Mouse (Mus musculus) embryonic facial prominence, embryonic 12.5 days (tissue): ENCODE results near the gene Chst14. TPM values are rescaled to one million over a fixed set of nuclear protein-coding genes. Genes with fewer than 3 reads are reported as not detected.

Experiments
- ATAC-seq: fragments of 200-750 bp; cut with Nextera tagmentation; 2 replicates; pipeline ENCODE4 v1.8.0; 2017; ENCODE audit not compliant: insufficient number of reproducible peaks, insufficient read depth, low FRiP score, low TSS enrichment
- H3K27ac ChIP-seq: fragments of 300-500 bp; sonication (generic); 2 replicates; pipeline ENCODE4 v1.5.1; 2016; ENCODE audit warnings: mild to moderate bottlenecking
- H3K27me3 ChIP-seq: fragments of 300-500 bp; sonication (generic); 2 replicates; pipeline ENCODE4 v1.6.1; 2016; ENCODE audit warnings: mild to moderate bottlenecking, moderate library complexity
- H3K36me3 ChIP-seq: fragments of 300-500 bp; sonication (generic); 2 replicates; pipeline ENCODE4 v1.6.1; 2016; ENCODE audit warnings: mild to moderate bottlenecking
- H3K4me1 ChIP-seq: fragments of 300-500 bp; sonication (generic); 2 replicates; pipeline ENCODE4 v1.6.1; 2016
- H3K4me2 ChIP-seq: fragments of 300-500 bp; sonication (generic); replicated peaks from 2 replicates; pipeline ENCODE4 v1.6.1; 2016; ENCODE audit warnings: mild to moderate bottlenecking, moderate library complexity
- H3K4me3 ChIP-seq: fragments of 300-500 bp; sonication (generic); 2 replicates; pipeline ENCODE4 v1.5.1; 2016; ENCODE audit warnings: mild to moderate bottlenecking
- H3K9ac ChIP-seq: fragments of 300-500 bp; sonication (generic); 2 replicates; pipeline ENCODE4 v1.6.1; 2016; ENCODE audit warnings: mild to moderate bottlenecking, moderate library complexity
- H3K9me3 ChIP-seq: fragments of 300-500 bp; sonication (generic); 2 replicates; pipeline ENCODE4 v1.6.1; 2016; ENCODE audit warnings: mild to moderate bottlenecking, moderate library complexity
- WGBS: fragments of 180-500 bp; shearing (Covaris S2); methylation state at CpG from one replicate; pipeline ENCODE4 v1.1.7; 2016; 5-methylcytosine and 5-hydroxymethylcytosine counted together
- polyA plus RNA-seq: library from polyadenylated mRNA; unstranded; fragments of >200 nt; fragmentation: Nextera tagmentation; extraction: Ambion mirVana; gene quantifications from 2 replicates; pipeline ENCODE4 v1.2.1, GENCODE M21; 2016

Gene Chst14
- polyA plus RNA-seq, 1 experiment from 2014 or later: 51.0 TPM

DNA sequence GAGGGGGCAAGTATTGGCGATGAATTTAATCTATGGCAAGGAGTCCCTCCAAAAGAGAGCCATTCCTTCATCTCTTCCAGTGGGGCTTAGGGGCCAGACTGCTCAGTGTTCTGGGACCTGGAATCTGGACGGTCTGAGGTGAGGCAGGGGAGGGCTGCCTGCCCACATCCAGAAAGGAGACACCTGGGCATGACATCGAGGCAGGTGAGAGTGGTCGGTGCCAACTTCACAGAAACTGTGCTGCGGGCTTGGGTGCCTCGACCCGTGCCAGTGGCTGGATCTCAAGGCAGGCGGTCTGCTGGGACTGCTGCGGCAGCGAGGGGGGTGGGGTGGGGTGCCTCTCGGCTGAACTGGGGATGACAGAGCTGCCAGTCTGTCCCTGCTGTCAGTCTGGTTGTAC is 28.5 kb upstream of the Chst14 start:
- Histone ChIP-seq H3K36me3 (no peaks in the 10 kb centered on the region), H3K4me3 (no peak overlapping the region; the same call in 1 of the 2 replicates), H3K9me3 (no peaks in the 10 kb centered on the region), H3K4me1 (peaks cover 37% of the 10 kb centered on the region), H3K27me3 (peaks cover 81% of the 10 kb centered on the region), H3K27ac (no peak overlapping the region), H3K9ac (no peak overlapping the region), H3K4me2 (0 out of 2 replicates have a peak overlapping the region, but pooled peaks have one; percentile 5)
- no peak for ATAC-seq
- WGBS: 3% methylated on average over 9 of the region's 11 CpGs

DNA sequence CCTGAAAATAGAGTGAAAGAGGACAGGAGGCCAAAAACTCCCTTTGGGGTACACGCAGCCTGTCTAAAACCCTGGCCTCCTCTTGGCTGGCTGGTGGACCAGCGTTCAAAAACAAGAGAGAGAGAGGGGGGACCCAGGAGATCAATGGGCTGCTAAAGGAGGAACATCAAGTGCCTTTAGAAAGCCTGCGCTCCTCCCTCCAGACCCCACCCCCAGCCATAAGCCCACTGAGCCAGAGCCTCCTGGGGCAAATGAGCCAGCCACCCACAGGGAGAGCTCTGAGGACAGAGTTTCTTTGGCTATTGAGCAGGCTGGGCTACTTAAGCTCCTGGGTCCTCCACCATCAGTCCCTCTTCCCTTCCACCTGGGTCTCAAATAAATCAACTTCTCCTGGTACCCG is 27.5 kb upstream of the Chst14 start:
- Histone ChIP-seq H3K9me3 (no peaks in the 10 kb centered on the region), H3K27ac (no peak overlapping the region), H3K4me2 (no peak overlapping the region), H3K4me1 (peaks cover 45% of the 10 kb centered on the region), H3K27me3 (peaks cover 82% of the 10 kb centered on the region), H3K36me3 (no peaks in the 10 kb centered on the region), H3K4me3 (no peak overlapping the region), H3K9ac (no peak overlapping the region)
- WGBS: 4% methylated on average over 4 of the region's 4 CpGs
- no peak for ATAC-seq

DNA sequence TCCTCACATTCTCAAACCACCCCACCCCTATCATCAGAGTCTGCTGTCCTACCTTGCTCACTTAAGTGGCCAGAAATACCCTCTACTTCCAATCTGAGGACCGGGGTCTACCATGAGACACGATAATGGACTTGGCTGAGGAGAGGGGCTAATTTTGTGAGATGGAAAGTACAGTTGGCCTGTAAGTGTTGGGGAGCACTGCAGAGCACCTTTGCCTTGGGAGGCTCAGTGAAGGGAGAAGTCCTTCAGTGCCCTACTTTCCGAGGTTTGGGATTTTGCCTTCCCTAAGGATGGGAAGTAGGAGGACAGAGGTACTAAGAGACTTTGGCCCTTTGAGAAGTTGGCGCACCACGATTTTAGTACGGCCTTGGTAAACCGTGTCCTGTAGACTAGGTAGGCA is 27.0 kb upstream of the Chst14 start:
- ATAC-seq: no peak
- 3% methylated on average over 7 of the region's 7 CpGs for WGBS
- H3K27ac ChIP-seq: no peak overlapping the region
- H3K36me3 ChIP-seq: no peaks in the 10 kb centered on the region
- H3K9me3 ChIP-seq: no peaks in the 10 kb centered on the region
- H3K4me3 ChIP-seq: no peak overlapping the region
- no peak overlapping the region for H3K9ac ChIP-seq
- no peak overlapping the region for H3K4me2 ChIP-seq
- peaks cover 82% of the 10 kb centered on the region for H3K27me3 ChIP-seq
- peaks cover 49% of the 10 kb centered on the region for H3K4me1 ChIP-seq

DNA sequence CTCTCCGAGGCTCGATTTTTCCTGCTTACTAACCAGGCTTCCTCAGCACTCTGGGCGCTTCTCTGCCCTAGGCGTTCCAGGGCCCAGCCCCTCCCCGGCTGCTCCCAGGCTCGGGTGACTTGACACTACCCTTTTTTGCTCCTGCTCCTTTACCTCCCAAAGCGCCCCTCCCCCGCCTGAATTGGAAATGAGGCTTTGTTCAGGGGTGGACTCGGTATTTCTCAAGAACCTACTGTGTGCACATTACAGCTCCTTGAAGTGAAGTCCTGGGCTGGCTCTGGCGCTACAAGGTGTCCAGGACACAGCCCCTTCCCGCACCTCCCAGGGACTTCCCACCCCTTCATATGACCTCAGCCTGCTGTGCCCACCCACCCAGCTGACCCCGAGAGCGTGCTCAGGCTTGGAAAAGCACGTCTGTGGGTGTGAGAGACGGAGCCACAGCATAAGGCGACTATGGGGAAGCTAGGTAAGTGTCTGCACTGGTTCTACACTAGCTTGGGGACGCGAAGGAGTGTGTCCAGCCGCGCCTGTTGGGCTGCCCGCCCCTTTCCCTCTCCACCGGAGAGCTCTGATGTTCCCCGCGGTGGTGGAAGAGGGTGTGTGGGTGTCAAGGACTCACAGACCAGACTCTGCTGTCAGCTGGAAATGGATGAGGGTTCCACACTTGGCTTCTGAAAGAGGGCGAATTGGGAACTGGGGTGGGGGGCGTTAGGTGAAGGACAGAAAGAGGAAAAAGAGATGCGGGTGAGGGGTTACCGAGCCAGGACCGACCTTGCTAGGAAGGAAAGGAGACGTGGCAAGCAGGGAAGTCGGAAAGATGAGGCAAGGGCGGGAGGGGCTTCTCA is 26.1 kb upstream of the Chst14 start, which contains the start of gene Bahd1:
Gene Bahd1, plus strand, starts transcription at position 397 of the 845 bp plus-strand sequence.
- H3K4me1 ChIP-seq: peaks cover 50% of the 10 kb centered on the region

DNA sequence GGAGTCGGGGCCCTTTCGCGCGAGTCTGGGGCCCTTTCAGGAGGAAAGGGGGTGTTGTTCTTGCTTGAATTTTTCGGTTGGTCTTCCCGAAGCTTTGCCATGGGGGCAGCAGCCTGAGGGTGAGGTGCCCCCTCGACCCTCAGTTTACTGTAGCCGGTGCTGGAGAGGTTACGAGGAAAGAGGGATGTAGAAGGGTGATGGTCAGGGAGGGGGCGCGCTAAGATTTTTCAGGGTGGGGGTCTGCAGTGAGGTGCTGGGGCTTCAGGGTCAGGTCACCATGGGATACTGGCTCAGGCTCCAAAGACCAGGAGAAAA is 25.5 kb upstream of the Chst14 start:
- under 1% methylated on average over 11 of the region's 11 CpGs for WGBS
- no peaks in the 10 kb centered on the region for H3K36me3 ChIP-seq
- peaks cover 50% of the 10 kb centered on the region for H3K4me1 ChIP-seq
- no peak for ATAC-seq
- H3K4me2 ChIP-seq: peak overlapping the region; percentile 96
- peak overlapping the region; percentile 85 for H3K4me3 ChIP-seq
- H3K27me3 ChIP-seq: peaks cover 75% of the 10 kb centered on the region
- no peaks in the 10 kb centered on the region for H3K9me3 ChIP-seq
- no peak overlapping the region for H3K27ac ChIP-seq
- H3K9ac ChIP-seq: peak overlapping the region; percentile 41; the same call in 1 of the 2 replicates

More for the DNA sequence above, 26.1 kb upstream of the Chst14 start, which contains the start of gene Bahd1:
- H3K27me3 ChIP-seq: peaks cover 81% of the 10 kb centered on the region
- no peak within 1 kb of the TSS for H3K27ac ChIP-seq
- no peaks in the 10 kb centered on the region for H3K36me3 ChIP-seq
- ATAC-seq: no peak
- no peaks in the 10 kb centered on the region for H3K9me3 ChIP-seq
- peak within 1 kb of the TSS; percentile 96 for H3K4me2 ChIP-seq
- peak within 1 kb of the TSS; percentile 41; the same call in 1 of the 2 replicates for H3K9ac ChIP-seq
- peak within 1 kb of the TSS; percentile 85 for H3K4me3 ChIP-seq
- under 1% methylated on average over 32 of the region's 32 CpGs for WGBS

DNA sequence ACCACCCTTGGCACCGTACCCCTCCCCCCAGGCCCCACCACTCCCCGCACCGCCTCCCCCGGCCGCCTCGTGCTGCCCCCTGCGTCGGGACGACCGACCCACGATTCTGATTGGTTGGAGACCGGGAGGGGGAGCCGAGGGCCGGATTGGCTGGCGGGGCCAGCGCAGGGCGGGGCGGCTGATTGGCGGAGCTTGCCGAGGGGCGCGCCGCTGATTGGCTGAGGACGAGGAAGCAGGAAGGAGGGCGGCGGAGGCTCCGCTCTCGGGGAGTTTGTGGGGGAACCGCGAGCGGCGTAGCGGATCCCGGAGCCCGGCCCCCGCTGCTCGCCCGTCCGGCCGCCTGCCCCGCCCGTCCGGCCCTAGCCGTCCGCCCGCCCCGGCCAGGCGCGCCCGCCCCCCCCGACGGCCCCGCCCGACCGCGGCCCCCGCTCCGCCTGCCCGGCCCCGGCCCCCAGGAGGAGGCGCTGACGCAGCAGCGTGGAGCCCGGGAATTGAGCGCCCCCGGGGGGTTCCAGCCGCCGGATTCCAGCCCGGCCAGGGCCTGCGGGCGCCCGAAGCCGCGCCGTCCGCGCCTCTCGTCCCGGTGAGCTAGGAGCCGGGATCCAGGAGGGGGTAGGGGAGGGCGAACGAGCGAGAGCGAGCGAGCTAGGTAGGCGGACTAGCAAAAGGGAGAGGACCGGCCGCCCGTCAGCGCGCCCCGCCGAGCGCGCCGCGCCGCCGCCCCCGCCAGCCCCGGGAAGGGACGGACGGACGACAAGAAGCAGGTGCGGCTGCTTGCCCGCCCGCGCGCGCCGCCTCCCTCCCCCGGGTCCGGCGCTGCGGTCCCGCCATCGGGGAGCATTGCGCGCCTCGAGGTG is 24.9 kb upstream of the Chst14 start:
- WGBS: under 1% methylated on average over 100 of the region's 120 CpGs
- Histone ChIP-seq H3K4me1 (peaks cover 47% of the 10 kb centered on the region), H3K4me3 (peak overlapping the region; percentile 85), H3K9me3 (no peaks in the 10 kb centered on the region), H3K4me2 (peak overlapping the region; percentile 96), H3K36me3 (no peaks in the 10 kb centered on the region), H3K27ac (peak overlapping the region; percentile 67), H3K9ac (peak overlapping the region; percentile 86), H3K27me3 (peaks cover 69% of the 10 kb centered on the region)
- peak; percentile 88 for ATAC-seq

DNA sequence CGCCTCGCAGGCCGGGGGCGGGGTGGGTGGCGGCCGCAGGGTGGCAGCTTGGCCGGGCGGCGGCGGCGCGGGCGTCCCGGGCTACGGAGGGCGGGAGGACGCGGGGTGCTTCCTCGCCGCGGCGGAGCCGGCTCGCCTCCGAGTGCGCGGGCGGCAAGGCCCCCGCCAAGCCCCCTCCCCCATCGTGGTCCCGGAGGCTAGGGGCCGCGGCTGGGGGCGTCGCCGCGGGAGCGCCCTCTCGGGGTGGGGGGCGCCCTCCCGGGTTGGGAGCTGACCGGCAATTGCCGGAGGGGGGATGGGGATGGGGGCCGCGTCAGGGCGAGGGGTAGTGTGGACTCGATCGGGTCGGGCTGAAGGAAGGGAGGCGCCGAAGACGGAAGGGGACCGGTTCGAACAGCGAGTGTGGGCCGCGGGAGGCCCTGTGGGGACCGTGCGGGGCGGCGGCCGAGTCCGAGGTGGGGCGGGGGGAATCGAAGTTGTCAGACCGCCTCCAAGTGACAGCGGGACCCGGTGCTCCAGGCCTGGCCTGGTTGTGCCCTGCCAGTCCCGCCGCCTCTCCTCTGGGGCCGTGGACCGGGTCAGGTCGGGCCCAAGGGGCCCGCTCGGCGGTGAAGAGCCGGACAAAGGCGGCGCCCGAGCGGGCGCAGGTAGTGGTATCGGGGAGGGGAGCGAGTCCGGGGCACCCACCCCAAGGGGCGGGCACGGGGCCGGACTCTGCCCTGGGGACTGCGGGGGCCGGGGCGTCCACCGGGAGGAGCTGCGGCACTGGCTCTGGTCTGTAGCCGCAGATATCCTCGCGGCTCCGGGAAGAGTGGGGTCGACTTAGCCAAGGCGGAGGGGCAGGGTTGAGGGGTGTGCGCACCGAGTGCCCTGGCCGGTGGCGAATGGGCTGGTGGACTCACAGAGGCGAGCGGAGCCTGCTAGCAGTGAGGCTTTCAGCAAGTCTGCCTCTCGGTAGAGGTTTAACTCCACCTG is 24.0 kb upstream of the Chst14 start:
- Histone ChIP-seq H3K4me2 (peak overlapping the region; percentile 96), H3K27me3 (peaks cover 60% of the 10 kb centered on the region), H3K9ac (peak overlapping the region; percentile 86), H3K9me3 (no peaks in the 10 kb centered on the region), H3K4me1 (peaks cover 37% of the 10 kb centered on the region), H3K4me3 (peak overlapping the region; percentile 85), H3K27ac (peak overlapping the region; percentile 67; the same call in 1 of the 2 replicates), H3K36me3 (no peaks in the 10 kb centered on the region)
- WGBS: under 1% methylated on average over 65 of the region's 106 CpGs
- ATAC-seq: peak; percentile 8; the same call in 1 of the 2 replicates

DNA sequence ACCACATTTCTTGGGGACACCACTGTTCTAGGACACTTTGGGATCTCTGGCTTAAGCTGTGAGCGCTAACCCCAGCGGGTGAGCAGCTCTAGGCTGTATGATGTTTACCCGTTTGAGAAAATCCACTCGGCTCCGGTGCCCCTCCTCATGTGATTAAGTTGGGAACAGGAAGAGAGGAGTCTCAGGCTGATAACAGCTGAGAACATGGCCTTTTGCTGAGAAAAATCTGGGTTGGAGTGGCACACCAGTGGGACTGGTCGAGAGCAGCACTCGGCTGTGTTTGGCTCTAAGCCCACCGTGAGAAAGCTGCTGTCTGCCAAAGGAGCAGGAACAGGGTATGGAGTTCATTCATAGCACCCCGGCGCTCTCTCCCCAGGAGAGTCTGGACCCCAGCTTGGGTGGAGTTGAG is 23.0 kb upstream of the Chst14 start:
- H3K9me3 ChIP-seq: no peaks in the 10 kb centered on the region
- no peak overlapping the region for H3K27ac ChIP-seq
- ATAC-seq: no peak
- no peak overlapping the region for H3K9ac ChIP-seq
- H3K4me1 ChIP-seq: peaks cover 27% of the 10 kb centered on the region
- peak overlapping the region; percentile 85; the same call in 1 of the 2 replicates for H3K4me3 ChIP-seq
- 9% methylated on average over 10 of the region's 10 CpGs for WGBS
- H3K36me3 ChIP-seq: no peaks in the 10 kb centered on the region
- peak overlapping the region; percentile 96 for H3K4me2 ChIP-seq
- peaks cover 50% of the 10 kb centered on the region for H3K27me3 ChIP-seq

DNA sequence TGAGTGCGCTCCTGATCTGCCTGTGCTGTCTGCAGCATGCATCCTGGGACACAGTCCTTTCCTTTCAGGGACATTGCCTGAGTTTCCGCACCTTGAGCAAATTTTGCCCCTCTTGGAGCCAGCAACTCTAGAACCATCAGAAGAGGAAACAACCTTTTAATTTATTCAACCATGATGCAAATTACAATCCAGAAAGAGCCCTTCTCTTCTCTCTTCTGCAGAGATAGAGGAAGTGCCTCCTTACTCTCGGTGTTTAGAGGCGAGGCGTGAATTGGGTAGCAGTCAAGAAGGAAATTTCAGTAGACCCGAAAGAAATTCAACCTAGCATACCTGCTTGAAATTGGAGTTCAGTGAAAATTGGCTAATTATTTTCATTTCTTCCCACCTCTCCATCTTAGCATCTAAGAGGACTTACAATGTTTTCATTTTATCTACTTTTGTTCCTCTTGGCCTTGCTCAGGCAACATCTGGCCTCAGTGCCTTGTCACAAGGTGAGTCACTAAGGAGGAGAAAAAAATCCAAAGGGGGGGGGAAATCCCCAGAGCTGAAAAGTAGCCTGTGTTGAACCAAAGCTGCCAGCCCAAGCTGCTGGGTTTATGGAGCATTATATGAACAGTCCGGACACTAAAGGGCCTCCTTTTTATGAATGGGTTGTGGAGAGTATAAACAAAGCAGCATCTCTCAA is 20.7 kb upstream of the Chst14 start:
- WGBS: 86% methylated on average over 7 of the region's 7 CpGs
- H3K4me1 ChIP-seq: peaks cover 18% of the 10 kb centered on the region; the same call in 1 of the 2 replicates
- ATAC-seq: no peak
- H3K27me3 ChIP-seq: peaks cover 27% of the 10 kb centered on the region
- H3K4me2 ChIP-seq: no peak overlapping the region
- no peaks in the 10 kb centered on the region for H3K9me3 ChIP-seq
- H3K36me3 ChIP-seq: no peaks in the 10 kb centered on the region
- H3K9ac ChIP-seq: no peak overlapping the region
- no peak overlapping the region for H3K4me3 ChIP-seq
- H3K27ac ChIP-seq: no peak overlapping the region

DNA sequence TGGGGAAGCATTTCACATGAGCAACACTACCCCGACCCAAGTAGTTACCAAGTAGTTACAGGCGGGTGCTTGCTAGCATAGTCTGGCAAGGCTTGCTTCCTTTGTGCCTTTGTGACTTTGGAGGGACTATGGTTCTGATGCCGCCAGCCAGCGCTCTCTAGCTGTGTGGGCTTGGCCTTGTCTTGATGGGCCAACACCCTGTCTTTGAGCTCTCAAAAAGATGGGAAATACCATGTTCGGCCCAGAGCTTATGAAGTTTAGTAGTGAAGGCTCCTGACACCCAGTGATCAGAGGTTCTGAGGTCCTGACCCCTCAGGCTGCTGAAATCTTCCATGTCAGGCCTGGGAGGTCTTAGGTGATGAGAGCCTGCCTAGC is 20.2 kb upstream of the Chst14 start:
- H3K9me3 ChIP-seq: no peaks in the 10 kb centered on the region
- H3K27ac ChIP-seq: no peak overlapping the region
- H3K4me3 ChIP-seq: no peak overlapping the region
- H3K36me3 ChIP-seq: no peaks in the 10 kb centered on the region
- peaks cover 15% of the 10 kb centered on the region; the same call in 1 of the 2 replicates for H3K4me1 ChIP-seq
- 84% methylated on average over 5 of the region's 5 CpGs for WGBS
- peaks cover 24% of the 10 kb centered on the region for H3K27me3 ChIP-seq
- no peak overlapping the region for H3K9ac ChIP-seq
- ATAC-seq: no peak
- H3K4me2 ChIP-seq: no peak overlapping the region
